Mouse (Mus musculus) heart, embryonic 13.5 days (tissue): Measurements from ENCODE around the gene Uimc1. TPM values are rescaled to one million over a fixed set of nuclear protein-coding genes. Genes with fewer than 3 reads are reported as not detected.

ENCODE experiments used
- ATAC-seq: fragments of 200-750 bp; cut with Nextera tagmentation; 2 replicates; pipeline ENCODE4 v1.8.0; 2017; ENCODE audit warnings: moderate TSS enrichment; ENCODE audit not compliant: insufficient number of reproducible peaks, low FRiP score, low TSS enrichment; ENCODE audit errors: extremely low read depth
- H3K27ac ChIP-seq: fragments of 300-500 bp; sonication (generic); replicated peaks from 2 replicates; pipeline ENCODE4 v1.5.1; 2015; ENCODE audit warnings: moderate library complexity, mild to moderate bottlenecking, inconsistent platforms
- H3K27me3 ChIP-seq: fragments of 300-500 bp; sonication (generic); replicated peaks from 2 replicates; pipeline ENCODE4 v1.6.1; 2015; ENCODE audit warnings: mild to moderate bottlenecking, inconsistent platforms
- H3K36me3 ChIP-seq: fragments of 300-500 bp; sonication (generic); 2 replicates; pipeline ENCODE4 v1.6.1; 2015; ENCODE audit warnings: mild to moderate bottlenecking, inconsistent platforms
- H3K4me1 ChIP-seq: fragments of 300-500 bp; sonication (generic); 2 replicates; pipeline ENCODE4 v1.6.1; 2015; ENCODE audit warnings: inconsistent platforms
- H3K4me2 ChIP-seq: fragments of 300-500 bp; sonication (generic); 2 replicates; pipeline ENCODE4 v1.6.1; 2015; ENCODE audit warnings: inconsistent platforms, mild to moderate bottlenecking, moderate library complexity
- H3K4me3 ChIP-seq: fragments of 300-500 bp; sonication (generic); 2 replicates; pipeline ENCODE4 v1.5.1; 2015; ENCODE audit warnings: moderate library complexity, mild to moderate bottlenecking, inconsistent platforms
- H3K9ac ChIP-seq: fragments of 300-500 bp; sonication (generic); 2 replicates; pipeline ENCODE4 v1.6.1; 2015; ENCODE audit warnings: inconsistent platforms, mild to moderate bottlenecking, moderate library complexity
- H3K9me3 ChIP-seq: fragments of 300-500 bp; sonication (generic); 2 replicates; pipeline ENCODE4 v1.6.1; 2016; ENCODE audit warnings: inconsistent platforms
- WGBS: fragments of 180-500 bp; shearing (Covaris S2); methylation state at CpG from one replicate; pipeline ENCODE4 v1.1.7; 2015; ENCODE audit warnings: mixed read lengths; 5-methylcytosine and 5-hydroxymethylcytosine counted together
- polyA plus RNA-seq: library from polyadenylated mRNA; unstranded; fragments of >200 nt; fragmentation: Nextera tagmentation; extraction: Ambion mirVana; gene quantifications from 2 replicates; pipeline ENCODE4 v1.2.1, GENCODE M21; 2015

Uimc1 gene
- polyA plus RNA-seq, result 15.1 and 16.1 TPM in 2 replicates

GRCm38 (mm10) chr13:55099726-55100478 is at the start of gene Uimc1:
Gene Uimc1, minus strand, starts transcription at chr13:55100300.
- Histone ChIP-seq H3K9ac (peak within 1 kb of the TSS; percentile 91), H3K36me3 (no peaks in the 10 kb centered on the region), H3K4me1 (peaks cover 7% of the 10 kb centered on the region), H3K9me3 (no peaks in the 10 kb centered on the region), H3K27me3 (no peaks in the 10 kb centered on the region), H3K27ac (peak within 1 kb of the TSS; percentile 91), H3K4me3 (peak within 1 kb of the TSS; percentile 78), H3K4me2 (peak within 1 kb of the TSS; percentile 86)
- under 1% methylated on average over 69 of the region's 81 CpGs for whole genome bisulfite sequencing
- ATAC-seq, result peak; percentile 84

GRCm38 (mm10) chr13:55140271-55140670 is 40.2 kb upstream of the Uimc1 start:
- ATAC-seq, result no peak
- Histone ChIP-seq H3K27me3 (no peaks in the 10 kb centered on the region), H3K4me3 (no peak overlapping the region), H3K9me3 (no peaks in the 10 kb centered on the region), H3K4me1 (peaks cover 3% of the 10 kb centered on the region; the same call in 1 of the 2 replicates), H3K4me2 (no peak overlapping the region), H3K36me3 (no peaks in the 10 kb centered on the region), H3K9ac (no peak overlapping the region), H3K27ac (no peak overlapping the region)
- WGBS, result 63% methylated on average over 2 of the region's 2 CpGs

- no peak for ATAC-seq
- peaks cover 9% of the 10 kb centered on the region; the same call in 1 of the 2 replicates for H3K4me1 ChIP-seq
- H3K4me2 ChIP-seq, result no peak overlapping the region
- peaks cover 41% of the 10 kb centered on the region for H3K36me3 ChIP-seq
- H3K4me3 ChIP-seq, result no peak overlapping the region
- H3K9me3 ChIP-seq, result no peaks in the 10 kb centered on the region
- WGBS, result 8% methylated on average over 5 of the region's 5 CpGs
- no peak overlapping the region for H3K9ac ChIP-seq
- H3K27ac ChIP-seq, result no peak overlapping the region
- H3K27me3 ChIP-seq, result no peaks in the 10 kb centered on the region
These were observed 35.3 kb upstream of the Uimc1 start for GRCm38 (mm10) chr13:55135382-55135781.

- WGBS, result 94% methylated on average over 2 of the region's 2 CpGs
- H3K9me3 ChIP-seq, result no peaks in the 10 kb centered on the region
- no peaks in the 10 kb centered on the region for H3K27me3 ChIP-seq
- no peak within 1 kb of the TSS for H3K4me3 ChIP-seq
- peaks cover 9% of the 10 kb centered on the region; the same call in 1 of the 2 replicates for H3K4me1 ChIP-seq
- H3K27ac ChIP-seq, result no peak within 1 kb of the TSS
- no peak within 1 kb of the TSS for H3K4me2 ChIP-seq
- ATAC-seq, result no peak
- peaks cover 59% of the 10 kb centered on the region for H3K36me3 ChIP-seq
- no peak within 1 kb of the TSS for H3K9ac ChIP-seq
These were observed 33.3 kb upstream of the Uimc1 start, which contains the start of gene Gm17617 for GRCm38 (mm10) chr13:55133448-55133847. Gene Gm17617, minus strand, starts transcription at chr13:55133548.

GRCm38 (mm10) chr13:55124903-55125302 is 24.8 kb upstream of the Uimc1 start:
- Histone ChIP-seq H3K9ac (no peak overlapping the region), H3K4me2 (no peak overlapping the region), H3K27me3 (no peaks in the 10 kb centered on the region), H3K9me3 (no peaks in the 10 kb centered on the region), H3K27ac (no peak overlapping the region), H3K4me1 (no peaks in the 10 kb centered on the region), H3K4me3 (no peak overlapping the region), H3K36me3 (peaks cover 88% of the 10 kb centered on the region)
- no peak for ATAC-seq
- 81% methylated on average over 6 of the region's 6 CpGs for WGBS

GRCm38 (mm10) chr13:55114375-55114774 is 14.3 kb upstream of the Uimc1 start:
- H3K27me3 ChIP-seq, result no peaks in the 10 kb centered on the region
- 59% methylated on average over 6 of the region's 6 CpGs for WGBS

GRCm38 (mm10) chr13:55107694-55108093 is 7.6 kb upstream of the Uimc1 start:
- Histone ChIP-seq H3K36me3 (peaks cover 33% of the 10 kb centered on the region), H3K4me1 (peaks cover 28% of the 10 kb centered on the region), H3K9me3 (no peaks in the 10 kb centered on the region), H3K9ac (no peak overlapping the region), H3K27me3 (no peaks in the 10 kb centered on the region), H3K4me3 (no peak overlapping the region), H3K4me2 (peak overlapping the region; percentile 89), H3K27ac (peak overlapping the region; percentile 89)
- ATAC-seq, result no peak; the same call in 1 of the 2 replicates
- WGBS, result 38% methylated on average over 8 of the region's 8 CpGs

More at GRCm38 (mm10) chr13:55114375-55114774, 14.3 kb upstream of the Uimc1 start:
- Histone ChIP-seq H3K9ac (no peak overlapping the region), H3K9me3 (no peaks in the 10 kb centered on the region), H3K4me2 (no peak overlapping the region), H3K4me3 (no peak overlapping the region), H3K4me1 (no peaks in the 10 kb centered on the region), H3K36me3 (peaks cover 81% of the 10 kb centered on the region), H3K27ac (no peak overlapping the region)
- ATAC-seq, result no peak

GRCm38 (mm10) chr13:55107116-55107515 is 7.0 kb upstream of the Uimc1 start:
- Histone ChIP-seq H3K36me3 (peaks cover 30% of the 10 kb centered on the region), H3K9ac (peak overlapping the region; percentile 47; the same call in 1 of the 2 replicates), H3K27me3 (no peaks in the 10 kb centered on the region), H3K9me3 (no peaks in the 10 kb centered on the region), H3K4me1 (peaks cover 28% of the 10 kb centered on the region), H3K4me3 (0 out of 2 replicates have a peak overlapping the region, but pooled peaks have one; percentile 82), H3K27ac (peak overlapping the region; percentile 89), H3K4me2 (peak overlapping the region; percentile 89)
- ATAC-seq, result no peak
- 72% methylated on average over 4 of the region's 4 CpGs for WGBS

GRCm38 (mm10) chr13:55105953-55106691 is 6.0 kb upstream of the Uimc1 start:
- no peak for ATAC-seq
- Histone ChIP-seq H3K27me3 (no peaks in the 10 kb centered on the region), H3K9me3 (no peaks in the 10 kb centered on the region), H3K4me3 (peak overlapping the region; percentile 82), H3K9ac (peak overlapping the region; percentile 89), H3K36me3 (peaks cover 24% of the 10 kb centered on the region), H3K4me1 (peaks cover 28% of the 10 kb centered on the region), H3K4me2 (peak overlapping the region; percentile 89), H3K27ac (peak overlapping the region; percentile 91)
- 17% methylated on average over 8 of the region's 8 CpGs for WGBS

GRCm38 (mm10) chr13:55105045-55105952 is 5.2 kb upstream of the Uimc1 start, which contains the start of gene Zfp346:
Gene Zfp346, plus strand, starts transcription at chr13:55105311.
- Histone ChIP-seq H3K4me1 (peaks cover 28% of the 10 kb centered on the region), H3K36me3 (peaks cover 22% of the 10 kb centered on the region), H3K27ac (peak within 1 kb of the TSS; percentile 91), H3K4me3 (peak within 1 kb of the TSS; percentile 82), H3K4me2 (peak within 1 kb of the TSS; percentile 89), H3K27me3 (no peaks in the 10 kb centered on the region), H3K9ac (peak within 1 kb of the TSS; percentile 89), H3K9me3 (no peaks in the 10 kb centered on the region)
- ATAC-seq, result peak; percentile 93
- WGBS, result under 1% methylated on average over 66 of the region's 66 CpGs
